Mouse (Mus musculus) CH12.LX (cell line): ENCODE data around the gene C9orf72. TPM values are rescaled to one million over a fixed set of nuclear protein-coding genes. Genes with fewer than 3 reads are reported as not detected.

Experiments used
- DNase-seq: peaks from one replicate; pipeline ENCODE4 v3.0.0-alpha.2; 2013; ENCODE audit errors: extremely low read depth
- H3K27ac ChIP-seq: 2 replicates; pipeline ENCODE4 v1.5.1; 2012; ENCODE audit warnings: low read depth, mild to moderate bottlenecking, control low read depth, moderate library complexity; ENCODE audit not compliant: insufficient read depth
- H3K27me3 ChIP-seq: replicated peaks from 2 replicates; pipeline ENCODE3; 2012; ENCODE audit warnings: inconsistent platforms
- H3K36me3 ChIP-seq, 2 experiments: replicated peaks in 1 of 2; 2 replicates each; pipeline versions ENCODE3 to v1.6.1; 2012; ENCODE audit warnings: inconsistent platforms in 1 of 2, low read length in 1 of 2, mild to moderate bottlenecking in 1 of 2, mixed read lengths in 1 of 2, moderate library complexity in 1 of 2; ENCODE audit not compliant: control insufficient read depth in 1 of 2, insufficient read depth in 1 of 2
- H3K4me1 ChIP-seq, 2 experiments: 2 replicates each; pipeline ENCODE4 v1.6.1; 2012; ENCODE audit warnings: inconsistent platforms in 1 of 2, moderate library complexity in 1 of 2; ENCODE audit not compliant: insufficient read depth in 2 of 2, control insufficient read depth in 1 of 2
- H3K4me2 ChIP-seq: 2 replicates; pipeline ENCODE4 v1.6.1; 2012; ENCODE audit warnings: low read depth, mild to moderate bottlenecking, control low read depth; ENCODE audit not compliant: poor library complexity, insufficient read depth, severe bottlenecking
- H3K4me3 ChIP-seq, 3 experiments: fragments of 150-350 bp in 1 of 3; sonication (generic) in 1 of 3; replicated peaks in 1 of 3; 2 replicates each; pipeline versions ENCODE3 to v1.5.1; 2011 to 2012; ENCODE audit warnings: low read depth in 2 of 3, low read length in 2 of 3, mild to moderate bottlenecking in 2 of 3, moderate library complexity in 2 of 3, control low read depth in 1 of 3, improper control_type of control experiment in 1 of 3, inconsistent platforms in 1 of 3, mixed read lengths in 1 of 3; ENCODE audit not compliant: poor library complexity in 1 of 3
- H3K79me2 ChIP-seq: replicated peaks from 2 replicates; pipeline ENCODE4 v1.6.1; 2012; ENCODE audit warnings: mild to moderate bottlenecking, moderate library complexity; ENCODE audit not compliant: control insufficient read depth, poor library complexity, insufficient read depth, severe bottlenecking; ENCODE audit errors: extremely low read depth
- H3K9ac ChIP-seq: 2 replicates; pipeline ENCODE4 v1.6.1; 2012; ENCODE audit warnings: low read depth, mild to moderate bottlenecking, control low read depth, moderate library complexity; ENCODE audit not compliant: insufficient read depth
- H3K9me3 ChIP-seq: replicated peaks from 2 replicates; pipeline ENCODE3; 2012; ENCODE audit warnings: low read length, inconsistent platforms, mixed read lengths
- BHLHE40 ChIP-seq: IDR thresholded peaks from 2 replicates; pipeline ENCODE4 v1.6.1; 2011; ENCODE audit warnings: mild to moderate bottlenecking, low read depth, low read length, improper control_type of control experiment
- CHD2 ChIP-seq: IDR thresholded peaks from 2 replicates; pipeline ENCODE4 v1.6.1; 2011; ENCODE audit warnings: low read length, improper control_type of control experiment
- CTCF ChIP-seq, 2 experiments: IDR thresholded peaks in 1 of 2; conservative IDR thresholded peaks in 1 of 2; 2 replicates each; pipeline ENCODE4 v1.5.1; 2011 to 2012; ENCODE audit warnings: low read depth in 2 of 2, low read length in 2 of 2, improper control_type of control experiment in 1 of 2, inconsistent platforms in 1 of 2, mild to moderate bottlenecking in 1 of 2, moderate library complexity in 1 of 2
- E2F4 ChIP-seq: IDR thresholded peaks from 2 replicates; pipeline ENCODE4 v1.6.1; 2011; ENCODE audit warnings: low read depth, low read length, improper control_type of control experiment; ENCODE audit not compliant: insufficient replicate concordance
- EP300 ChIP-seq: IDR thresholded peaks from 2 replicates; pipeline ENCODE4 v1.6.1; 2011; ENCODE audit warnings: low read length, improper control_type of control experiment
- ETS1 ChIP-seq: conservative IDR thresholded peaks from 2 replicates; pipeline ENCODE4 v1.6.1; 2012; ENCODE audit warnings: low read depth, mild to moderate bottlenecking, inconsistent platforms, low read length, improper control_type of control experiment, moderate library complexity
- JUND ChIP-seq: conservative IDR thresholded peaks from 2 replicates; pipeline ENCODE4 v1.6.1; 2011; ENCODE audit warnings: low read depth, low read length, improper control_type of control experiment
- KAT2A ChIP-seq: IDR thresholded peaks from 2 replicates; pipeline ENCODE4 v1.6.1; 2012; ENCODE audit warnings: low read length, improper control_type of control experiment, inconsistent platforms; ENCODE audit not compliant: insufficient replicate concordance
- MAFK ChIP-seq: IDR thresholded peaks from 2 replicates; pipeline ENCODE4 v1.6.1; 2011; ENCODE audit warnings: low read length, improper control_type of control experiment; ENCODE audit not compliant: insufficient replicate concordance
- MAX ChIP-seq: IDR thresholded peaks from 2 replicates; pipeline ENCODE4 v1.6.1; 2011; ENCODE audit warnings: low read length, improper control_type of control experiment
- MEF2A ChIP-seq: IDR thresholded peaks from 2 replicates; pipeline ENCODE4 v1.6.1; 2014; ENCODE audit warnings: low read depth, mild to moderate bottlenecking, inconsistent platforms, low read length, improper control_type of control experiment, borderline replicate concordance
- PAX5 ChIP-seq: IDR thresholded peaks from 2 replicates; pipeline ENCODE4 v1.6.1; 2012; ENCODE audit warnings: low read length, inconsistent platforms, mixed read lengths
- POLR2AphosphoS2 ChIP-seq: IDR thresholded peaks from 2 replicates; pipeline ENCODE4 v1.6.1; 2011; ENCODE audit warnings: low read depth, low read length, improper control_type of control experiment
- RCOR1 ChIP-seq: conservative IDR thresholded peaks from 2 replicates; pipeline ENCODE4 v1.6.1; 2012; ENCODE audit warnings: low read depth, mild to moderate bottlenecking, inconsistent platforms, low read length, improper control_type of control experiment
- SIN3A ChIP-seq: IDR thresholded peaks from 2 replicates; pipeline ENCODE4 v1.6.1; 2012; ENCODE audit warnings: low read length, improper control_type of control experiment, inconsistent platforms
- SMC3 ChIP-seq: IDR thresholded peaks from 2 replicates; pipeline ENCODE4 v1.6.1; 2011; ENCODE audit warnings: low read depth, low read length, improper control_type of control experiment
- UBTF ChIP-seq: IDR thresholded peaks from 2 replicates; pipeline ENCODE4 v1.6.1; 2012; ENCODE audit warnings: low read depth, mild to moderate bottlenecking, inconsistent platforms, low read length, improper control_type of control experiment, moderate library complexity
- USF2 ChIP-seq: conservative IDR thresholded peaks from 2 replicates; pipeline ENCODE4 v1.6.1; 2011; ENCODE audit warnings: low read depth, low read length, improper control_type of control experiment
- ZKSCAN1 ChIP-seq: IDR thresholded peaks from 2 replicates; pipeline ENCODE4 v1.6.1; 2012; ENCODE audit warnings: low read depth, inconsistent platforms, low read length, improper control_type of control experiment, borderline replicate concordance
- dilution Hi-C: fragments of 300-500 bp; cut with MboI; formaldehyde crosslinking; loops from 2 replicates; pipeline ENCODE4 v1.14.3; 2020; ENCODE audit warnings: low sequenced_read_pairs; ENCODE audit not compliant: extremely low pct_unique_long_range_greater_than_20kb, extremely low pct_ligation_motif_present
- in situ Hi-C: fragments of 300-500 bp; cut with MboI; formaldehyde crosslinking; loops from 3 replicates; pipeline ENCODE4 v1.14.3; 2019; ENCODE audit warnings: low sequenced_read_pairs, low pct_ligation_motif_present, low pct_unique_long_range_greater_than_20kb, mixed read lengths
- polyA plus RNA-seq: library from polyadenylated mRNA; unstranded; fragments of >175 nt; gene quantifications from 2 replicates; pipeline ENCODE4 v1.2.1, GENCODE M21; 2012; ENCODE audit warnings: low read depth; ENCODE audit not compliant: insufficient read length
- total RNA-seq, 2 experiments: library from RNA; depleted of rRNA; stranded (reverse); fragments of 300-350 nt in 1 of 2; fragments of >200 nt in 1 of 2; gene quantifications; 2 replicates each; pipeline ENCODE4 v1.2.3; 2012 to 2014

C9orf72 gene
- total and polyA plus RNA-seq, 3 experiments = 15.4 to 58.2 (median 49.7) TPM

DNA sequence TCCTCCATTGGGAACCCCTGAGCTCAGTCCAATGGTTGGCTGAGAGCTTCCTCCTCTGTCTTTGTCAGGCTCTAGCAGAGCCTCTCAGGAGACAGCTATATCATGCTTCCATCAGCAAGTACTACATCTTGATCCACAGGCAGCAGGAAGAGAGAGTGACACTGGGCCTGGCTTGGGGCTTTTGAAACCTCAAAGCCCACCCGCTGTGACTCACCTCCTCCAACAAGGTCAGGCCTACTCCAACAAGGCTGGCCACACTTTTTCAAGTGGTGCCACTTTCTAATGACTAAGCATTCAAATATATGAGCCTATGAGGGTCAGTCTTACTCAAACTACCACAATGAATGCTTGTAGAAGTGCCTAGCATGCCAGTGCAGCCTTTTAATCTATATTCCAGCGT lies 53.5 kb downstream of the C9orf72 start:
- H3K9me3 ChIP-seq = no peaks in the 10 kb centered on the region
- H3K9ac ChIP-seq = no peak overlapping the region
- TF ChIP-seq MAFK = no peak
- no peak for TF ChIP-seq POLR2AphosphoS2
- TF ChIP-seq ETS1 = no peak
- TF ChIP-seq SIN3A = no peak
- TF ChIP-seq RCOR1 = no peak
- TF ChIP-seq ZKSCAN1 = no peak
- no peak for TF ChIP-seq EP300
- no peak for TF ChIP-seq MAX
- TF ChIP-seq BHLHE40 = no peak
- H3K4me3 ChIP-seq = no peak overlapping the region
- H3K4me1 ChIP-seq = peaks cover 0 to 4% of the 10 kb centered on the region in 2 experiments; a peak in 1 of 4 replicates
- H3K79me2 ChIP-seq = no peaks in the 10 kb centered on the region
- H3K36me3 ChIP-seq = no peaks in the 10 kb centered on the region
- H3K27me3 ChIP-seq = no peaks in the 10 kb centered on the region
- no peak for DNase-seq
- no peak overlapping the region for H3K4me2 ChIP-seq
- dilution Hi-C loops = no loop called here
- H3K27ac ChIP-seq = no peak overlapping the region
- in situ Hi-C loops = no loop called here

DNA sequence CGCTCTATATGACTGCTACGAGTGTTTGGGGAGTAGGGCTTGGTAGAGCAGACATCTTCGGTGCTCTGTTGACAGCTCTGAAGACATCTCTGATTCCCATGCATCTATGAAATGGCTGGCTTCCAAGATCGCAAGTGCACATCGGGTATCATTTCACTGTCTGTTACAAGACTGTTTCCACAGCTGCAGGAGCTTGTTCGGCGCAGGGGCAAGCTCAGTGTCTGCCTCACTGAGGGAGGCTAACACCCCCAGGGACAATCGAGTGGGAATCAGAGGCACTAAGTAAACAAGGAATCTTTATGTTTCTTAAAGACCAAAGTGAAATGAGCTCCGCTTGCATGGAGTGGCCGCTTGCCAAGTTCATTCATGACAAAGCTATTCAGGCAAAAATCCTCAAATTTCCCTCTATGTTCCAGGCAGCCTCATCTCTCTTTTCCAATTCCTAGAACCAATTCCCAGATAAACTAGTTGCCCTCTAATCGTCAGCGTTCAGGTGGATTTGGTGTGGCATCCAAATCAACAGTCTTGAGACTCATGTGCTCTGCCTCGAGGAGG lies 56.3 kb downstream of the C9orf72 start:
- no peaks in the 10 kb centered on the region for H3K36me3 ChIP-seq
- no peak overlapping the region for H3K9ac ChIP-seq
- DNase-seq = no peak
- H3K4me3 ChIP-seq = no peak overlapping the region
- H3K4me1 ChIP-seq = peaks cover 5 to 21% of the 10 kb centered on the region in 2 experiments; a peak in 3 of 4 replicates
- H3K27me3 ChIP-seq = no peaks in the 10 kb centered on the region
- H3K4me2 ChIP-seq = no peak overlapping the region
- in situ Hi-C loops = no loop called here
- dilution Hi-C loops = no loop called here
- H3K9me3 ChIP-seq = no peaks in the 10 kb centered on the region
- TF ChIP-seq JUND (no peak), PAX5 (no peak), BHLHE40 (no peak), ETS1 (no peak), MEF2A (no peak), RCOR1 (no peak), E2F4 (no peak), USF2 (no peak), CTCF (conservative IDR thresholded peaks at IDR 0.05 in 1 of 2, IDR thresholded peaks at IDR 0.05 in 1 of 2; ENCODE audit: low read depth in 2 of 2, low read length in 2 of 2) (no peak), ZKSCAN1 (no peak), UBTF (no peak), CHD2 (no peak), SMC3 (no peak), KAT2A (no peak)
- no peaks in the 10 kb centered on the region for H3K79me2 ChIP-seq
- H3K27ac ChIP-seq = no peak overlapping the region
